15 mouse cellular contexts compared by ENCODE assay signal in the genomic region with DNA sequence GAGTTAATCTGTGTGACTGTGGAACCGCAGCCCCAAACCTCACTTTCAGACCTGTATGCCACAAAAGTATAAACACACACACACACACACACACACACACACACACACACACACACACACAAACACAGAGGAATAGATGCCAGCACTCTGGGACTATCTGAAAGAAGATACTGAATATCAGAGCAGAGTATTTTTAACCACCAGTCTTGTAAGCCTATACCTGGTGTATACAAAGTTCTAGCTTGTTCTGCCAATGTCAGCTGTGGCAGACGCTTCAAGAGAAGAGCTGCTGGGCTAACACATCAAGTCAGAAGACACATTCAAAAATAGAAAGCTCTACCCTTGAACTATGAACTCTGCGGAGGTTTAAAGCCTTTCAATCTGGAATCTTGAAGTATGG. TPM values are rescaled to one million over a fixed set of nuclear protein-coding genes. Genes with fewer than 3 reads are reported as not detected.
A peak's percentile ranks its signal among the peaks of the same experiment; 100 is the strongest.
DNase-seq lines count a peak whose midpoint lies in the region; ATAC-seq and TF ChIP-seq lines count a peak whose summit lies in the region.
"Had no signal": no experiment of that assay in that cellular context is flagged by ENCODE, and none has a peak within 500 bp of the region (broad histone marks: within the 10 kb centered on the region; RNA-seq: fewer than 3 reads in every experiment).

No protein-coding gene starts in this region.

- peaks cover 22% of the 10 kb centered on the region for H3K36me3 ChIP-seq in liver, embryonic 12.5 days
- no peaks in the 10 kb centered on the region for H3K36me3 ChIP-seq in heart, embryonic 16.5 days (ENCODE audit: control insufficient read depth, insufficient read depth)
- no peaks in the 10 kb centered on the region for H3K36me3 ChIP-seq in stomach, postnatal 0 days (ENCODE audit: control insufficient read depth, insufficient read depth, low read length)
- H3K36me3 ChIP-seq: neural tube, embryonic 15.5 days had no signal

- H3K27ac ChIP-seq in liver, embryonic 12.5 days = peak overlapping the region; percentile 41; the same call in 1 of the 2 replicates
- peak overlapping the region; percentile 84 for H3K27ac ChIP-seq in heart, embryonic 16.5 days (ENCODE audit: low read length)
- H3K27ac ChIP-seq in stomach, postnatal 0 days (replicated peaks) = no peak overlapping the region
- H3K27ac ChIP-seq: neural tube, embryonic 15.5 days had no signal

- 0 out of 2 replicates have a peak overlapping the region, but pooled peaks have one; percentile 4 for H3K4me3 ChIP-seq in liver, embryonic 12.5 days
- peak overlapping the region; percentile 34 for H3K4me3 ChIP-seq in heart, embryonic 16.5 days (ENCODE audit: low read length)
- H3K4me3 ChIP-seq in stomach, postnatal 0 days (ENCODE audit: low read depth, low read length) = no peak overlapping the region
- H3K4me3 ChIP-seq: neural tube, embryonic 15.5 days had no signal

- no peak for DNase-seq in liver
- peak; percentile 57 for DNase-seq in gastrocnemius, postnatal 25 days
- no peak for DNase-seq in stomach, postnatal 0 days (ENCODE audit: low spot score)
- DNase-seq in cerebellum, adult 11-12 months = no peak
- DNase-seq: adrenal gland, adult 8-10 months; cerebellum, postnatal 25 days; kidney, postnatal 10 days; lung, postnatal 14 days; thymus, postnatal 4 days had no signal

- TF ChIP-seq EP300 in stomach, postnatal 0 days (optimal IDR thresholded peaks at IDR 0.05) = no peak

- WGBS in liver, embryonic 12.5 days (ENCODE audit: insufficient replicate concordance) = 79% methylated on average over 3 of the region's 3 CpGs
- 49% methylated on average over 3 of the region's 3 CpGs for WGBS in heart, embryonic 16.5 days
- WGBS in stomach, postnatal 0 days = 57% methylated on average over 3 of the region's 3 CpGs

- peaks cover 86% of the 10 kb centered on the region for H3K4me1 ChIP-seq in liver, embryonic 12.5 days
- H3K4me1 ChIP-seq in heart, embryonic 16.5 days (ENCODE audit: control insufficient read depth, insufficient read depth, low read length) = peaks cover 38% of the 10 kb centered on the region
- no peaks in the 10 kb centered on the region; the same call in 1 of the 2 replicates for H3K4me1 ChIP-seq in stomach, postnatal 0 days (replicated peaks; ENCODE audit: control insufficient read depth, insufficient read depth)

- H3K9ac ChIP-seq in liver, embryonic 12.5 days = peak overlapping the region; percentile 25; the same call in 1 of the 2 replicates
- peak overlapping the region; percentile 20; the same call in 1 of the 2 replicates for H3K9ac ChIP-seq in heart, embryonic 16.5 days (ENCODE audit: low read length)
- H3K9ac ChIP-seq in stomach, postnatal 0 days (ENCODE audit: low read length) = no peak overlapping the region
- H3K9ac ChIP-seq: neural tube, embryonic 15.5 days had no signal

- ATAC-seq in liver, embryonic 12.5 days = no peak
- 0 out of 2 replicates have a peak, but pooled peaks have one; percentile 35 for ATAC-seq in heart, embryonic 16.5 days (replicated peaks; ENCODE audit: extremely low read depth, insufficient read depth, low FRiP score)
- ATAC-seq in stomach, postnatal 0 days (ENCODE audit: low FRiP score, low TSS enrichment) = no peak
- no peak for ATAC-seq in granulocyte monocyte progenitor cell, adult 5-6 weeks (replicated peaks; ENCODE audit: poor library complexity, severe bottlenecking)
- ATAC-seq: forebrain, embryonic 14.5 days; inflammation-experienced regulatory T-cells, adult 6 months had no signal

- no peaks in the 10 kb centered on the region for H3K9me3 ChIP-seq in liver, embryonic 12.5 days (replicated peaks)
- no peaks in the 10 kb centered on the region for H3K9me3 ChIP-seq in heart, embryonic 16.5 days (replicated peaks; ENCODE audit: control insufficient read depth, low read length)
- no peaks in the 10 kb centered on the region for H3K9me3 ChIP-seq in stomach, postnatal 0 days (ENCODE audit: control insufficient read depth, low read length)
- H3K9me3 ChIP-seq: neural tube, embryonic 15.5 days had no signal

- H3K4me2 ChIP-seq in liver, embryonic 12.5 days = peak overlapping the region; percentile 82
- H3K4me2 ChIP-seq in heart, embryonic 16.5 days (ENCODE audit: low read depth, low read length) = peak overlapping the region; percentile 52
- H3K4me2 ChIP-seq in stomach, postnatal 0 days (replicated peaks; ENCODE audit: low read depth) = peak overlapping the region; percentile 30
- H3K4me2 ChIP-seq: neural tube, embryonic 15.5 days had no signal

- H3K27me3 ChIP-seq in liver, embryonic 12.5 days (replicated peaks) = no peaks in the 10 kb centered on the region
- no peaks in the 10 kb centered on the region for H3K27me3 ChIP-seq in heart, embryonic 16.5 days (ENCODE audit: control insufficient read depth, insufficient read depth, low read length)
- no peaks in the 10 kb centered on the region for H3K27me3 ChIP-seq in stomach, postnatal 0 days (ENCODE audit: control insufficient read depth, insufficient read depth, low read length)
- H3K27me3 ChIP-seq: neural tube, embryonic 15.5 days had no signal

- TF ChIP-seq CTCF in stomach, postnatal 0 days (IDR thresholded peaks at IDR 0.05; ENCODE audit: low read depth) = no peak

RNA-seq across cellular contexts. Expression of a gene that starts 24.1 kb away (rescaled TPM):
- 216 and 218 TPM in 2 replicates for polyA plus RNA-seq in liver, embryonic 12.5 days (2016; fragmentation: Nextera tagmentation; extraction: Ambion mirVana)
- 10 to 100 TPM; 48.6 to 69.3 TPM for total RNA-seq in gastrocnemius, postnatal 25 days (2021)
- polyA plus RNA-seq in heart, embryonic 16.5 days (2015; fragmentation: Nextera tagmentation; extraction: Ambion mirVana) = 70.6 and 77.0 TPM in 2 replicates
- 123 and 124 TPM in 2 replicates for polyA plus RNA-seq in stomach, postnatal 0 days (2015; fragmentation: Nextera tagmentation; extraction: Ambion mirVana)
- 62.8 and 82.7 TPM in 2 replicates for total RNA-seq in granulocyte monocyte progenitor cell, adult 5-6 weeks (2014; fragmentation: Nextera tagmentation)
- total RNA-seq in granulocyte monocyte progenitor cell, adult 5-6 weeks (2017) = 48.6 and 64.3 TPM in 2 replicates

RNA-seq across cellular contexts. Expression of a gene that starts 24.2 kb away (rescaled TPM):
- polyA plus RNA-seq in liver, embryonic 12.5 days (2016; fragmentation: Nextera tagmentation; extraction: Ambion mirVana) = 0.13 and 0.29 TPM in 2 replicates
- under 1 TPM in 1 of 2 experiments, not detected in 1; 0.21 TPM for total RNA-seq in gastrocnemius, postnatal 25 days (2021)
- polyA plus RNA-seq in heart, embryonic 16.5 days (2015; fragmentation: Nextera tagmentation; extraction: Ambion mirVana) = 0.16 TPM in 2 replicates
- polyA plus RNA-seq in stomach, postnatal 0 days (2015; fragmentation: Nextera tagmentation; extraction: Ambion mirVana) = 0.12 and 0.29 TPM in 2 replicates
- 0.92 TPM in 1 of 2 replicates, not detected in the other for total RNA-seq in granulocyte monocyte progenitor cell, adult 5-6 weeks (2014; fragmentation: Nextera tagmentation)
- 0.98 and 1.6 TPM in 2 replicates for total RNA-seq in granulocyte monocyte progenitor cell, adult 5-6 weeks (2017)
- polyA plus RNA-seq: inflammation-experienced regulatory T-cells, adult 6 months had no signal

Comparison
In these comparisons a context has a peak if more than half of its experiments do, and no peak if none do; other contexts are left out.
1. H3K4me2 ChIP-seq: peak in every context shown above with its lines; median percentile 82 in liver, embryonic 12.5 days; 52 in heart, embryonic 16.5 days; 30 in stomach, postnatal 0 days.